Mouse (Mus musculus) urinary bladder, postnatal 36 days (tissue): Measurements from ENCODE around the gene Chst11.
A peak's percentile ranks its signal among the peaks of the same experiment; 100 is the strongest.

Experiments
- DNase-seq, 2 experiments: peaks; one replicate each; pipeline ENCODE4 v3.0.0; 2022; ENCODE audit warnings: low spot score in 2 of 2, mixed read lengths in 1 of 2

Gene Chst11

DNA sequence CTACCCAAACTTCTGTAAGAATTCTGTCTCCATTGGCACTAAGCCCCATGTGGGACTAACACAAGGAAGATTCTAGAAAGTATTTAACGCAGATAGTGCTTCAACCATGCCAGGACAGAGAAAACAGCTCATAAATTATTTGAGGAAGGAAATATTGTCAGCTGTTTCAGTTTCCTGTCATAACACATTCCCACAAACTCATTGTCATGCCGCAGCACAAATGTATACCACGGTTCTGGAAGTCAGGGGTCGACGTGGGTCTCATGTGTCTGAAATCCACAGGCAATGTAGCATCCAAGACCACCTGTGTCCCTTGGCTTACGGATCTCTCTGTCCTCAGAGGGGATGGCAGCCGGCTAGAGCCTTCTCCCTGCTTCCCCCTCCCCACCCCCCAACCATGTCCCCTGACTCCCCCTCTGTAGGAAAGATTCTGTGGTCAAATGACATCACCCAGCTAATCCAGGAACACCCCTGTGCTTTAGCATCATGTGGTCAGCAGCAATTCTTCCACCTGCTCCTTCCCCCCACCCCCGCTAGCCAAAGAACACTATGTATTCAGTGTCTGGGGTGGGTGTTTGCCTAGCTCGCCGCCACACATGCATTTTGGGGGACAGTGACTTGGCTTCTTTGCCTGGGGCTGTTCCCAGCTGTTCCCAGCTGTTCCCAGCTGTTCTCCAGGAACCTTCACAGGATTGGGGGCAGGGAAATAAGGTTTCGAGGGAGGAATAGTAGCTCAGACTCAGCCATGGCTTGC lies 183.2 kb downstream of the Chst11 start:
- DNase-seq = no peak

DNA sequence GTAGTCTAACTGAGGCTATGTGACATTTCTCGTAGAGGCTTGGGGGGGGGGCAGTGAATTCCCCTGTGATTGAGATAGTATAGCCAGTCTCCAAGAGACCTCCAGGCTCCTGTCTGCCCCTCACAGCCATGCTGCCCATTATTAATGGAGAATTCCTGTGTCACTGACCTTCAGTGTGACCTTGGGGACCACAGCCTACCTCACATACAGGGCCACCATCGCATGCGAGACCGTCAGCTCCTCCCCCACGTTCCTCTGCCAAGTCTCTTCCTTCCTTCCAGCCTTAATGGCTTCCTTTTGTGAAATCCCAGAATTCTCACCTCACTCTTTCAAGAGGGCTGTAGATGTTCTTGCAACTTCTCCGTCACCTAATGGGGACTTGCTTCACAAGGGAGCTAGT lies 184.3 kb downstream of the Chst11 start:
- no peak for DNase-seq

DNA sequence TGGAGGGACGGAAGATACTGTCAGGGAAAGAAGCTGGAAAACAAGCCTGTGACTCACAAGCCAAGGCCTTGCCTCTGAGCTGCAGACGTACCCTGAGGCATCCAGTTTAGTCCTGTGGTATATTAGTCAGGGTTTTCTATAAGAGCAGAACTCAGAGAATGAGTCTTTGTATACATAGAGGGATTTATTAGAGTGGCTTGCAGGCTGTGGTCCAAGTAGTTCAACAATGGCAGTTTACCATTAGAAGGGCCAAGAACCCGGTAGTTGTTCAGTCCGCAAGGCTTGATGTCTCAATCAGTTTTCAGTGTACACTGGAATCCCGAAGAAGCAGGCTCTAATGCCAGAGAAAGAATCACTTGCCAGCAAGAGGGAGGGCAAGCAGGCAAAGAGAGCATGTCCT lies 192.9 kb downstream of the Chst11 start:
- DNase-seq = no peak

DNA sequence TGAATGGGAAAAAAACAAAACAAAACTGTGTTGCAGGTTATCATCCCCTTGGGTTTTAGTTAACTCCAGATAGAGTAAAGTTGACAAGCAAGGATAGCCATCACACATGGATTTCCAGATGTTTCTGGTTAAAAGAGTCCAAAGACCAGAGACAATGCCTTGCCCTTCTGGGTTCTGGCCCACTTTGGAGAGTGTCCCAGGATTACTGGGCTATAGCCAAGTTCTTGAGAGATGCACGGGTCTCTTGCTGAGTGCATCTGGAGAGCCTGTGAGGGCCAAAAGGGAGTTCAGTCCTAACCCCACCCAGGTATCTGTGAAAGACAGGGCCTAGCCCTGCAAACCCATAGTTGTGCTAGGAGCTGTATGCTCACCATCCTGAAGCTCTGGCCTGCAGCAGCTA lies 193.4 kb downstream of the Chst11 start:
- DNase-seq = peak in 1 of 2 experiments; percentile 36

DNA sequence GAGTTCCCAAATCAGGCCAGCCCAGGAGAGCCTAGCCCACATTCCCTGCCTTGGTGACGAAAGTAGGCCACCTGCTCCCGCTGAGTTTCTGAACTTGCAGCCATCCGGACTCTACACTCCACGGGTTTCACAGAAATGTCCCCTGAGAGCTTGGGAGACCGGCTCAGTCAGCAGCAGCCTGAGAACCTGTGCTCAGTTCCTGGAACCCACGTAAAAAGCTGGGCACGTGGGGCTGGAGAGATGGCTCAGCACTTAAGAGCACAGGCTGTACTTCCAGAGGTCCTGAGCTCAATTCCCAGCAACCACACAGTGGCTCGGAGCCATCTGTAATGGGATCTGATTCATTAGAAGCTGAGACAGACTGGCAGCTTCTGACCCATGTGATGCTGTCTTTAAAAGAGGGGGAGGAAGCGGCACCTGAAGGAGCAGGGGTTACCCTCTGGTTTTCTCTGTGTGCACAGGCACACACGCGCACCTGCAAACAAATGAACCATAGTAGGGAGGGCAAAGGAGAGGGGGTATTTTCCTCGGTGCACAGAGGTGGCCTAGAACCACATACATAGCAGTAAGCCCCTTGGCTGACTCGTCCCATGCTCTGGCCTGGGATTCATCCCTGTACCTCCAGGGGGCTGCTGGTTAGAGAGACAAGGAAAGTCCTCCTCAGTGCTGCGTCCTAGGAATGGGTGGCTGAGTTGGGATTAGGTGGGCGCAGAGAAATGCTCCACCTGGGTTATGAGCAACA lies 196.7 kb downstream of the Chst11 start:
- no peak for DNase-seq

DNA sequence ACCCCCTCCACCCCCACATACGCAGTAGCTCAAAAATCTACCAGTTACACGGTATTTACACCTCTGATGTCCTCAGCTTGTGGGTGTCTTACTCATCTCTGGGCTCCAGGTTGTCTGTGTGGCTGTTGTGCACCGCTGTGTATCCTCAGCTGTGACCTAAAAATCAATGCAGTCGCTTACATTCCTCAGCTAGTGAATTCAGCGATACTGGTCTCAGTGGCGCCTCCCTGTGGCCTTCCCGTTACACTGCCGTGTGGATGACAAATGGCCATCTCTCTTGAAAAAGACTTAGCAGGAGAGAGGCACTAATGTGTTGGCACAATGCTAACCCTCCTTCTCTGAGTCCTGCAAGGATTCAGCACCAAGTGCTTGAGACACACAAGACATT lies 197.3 kb downstream of the Chst11 start:
- DNase-seq = peak in 1 of 2 experiments; percentile 44

DNA sequence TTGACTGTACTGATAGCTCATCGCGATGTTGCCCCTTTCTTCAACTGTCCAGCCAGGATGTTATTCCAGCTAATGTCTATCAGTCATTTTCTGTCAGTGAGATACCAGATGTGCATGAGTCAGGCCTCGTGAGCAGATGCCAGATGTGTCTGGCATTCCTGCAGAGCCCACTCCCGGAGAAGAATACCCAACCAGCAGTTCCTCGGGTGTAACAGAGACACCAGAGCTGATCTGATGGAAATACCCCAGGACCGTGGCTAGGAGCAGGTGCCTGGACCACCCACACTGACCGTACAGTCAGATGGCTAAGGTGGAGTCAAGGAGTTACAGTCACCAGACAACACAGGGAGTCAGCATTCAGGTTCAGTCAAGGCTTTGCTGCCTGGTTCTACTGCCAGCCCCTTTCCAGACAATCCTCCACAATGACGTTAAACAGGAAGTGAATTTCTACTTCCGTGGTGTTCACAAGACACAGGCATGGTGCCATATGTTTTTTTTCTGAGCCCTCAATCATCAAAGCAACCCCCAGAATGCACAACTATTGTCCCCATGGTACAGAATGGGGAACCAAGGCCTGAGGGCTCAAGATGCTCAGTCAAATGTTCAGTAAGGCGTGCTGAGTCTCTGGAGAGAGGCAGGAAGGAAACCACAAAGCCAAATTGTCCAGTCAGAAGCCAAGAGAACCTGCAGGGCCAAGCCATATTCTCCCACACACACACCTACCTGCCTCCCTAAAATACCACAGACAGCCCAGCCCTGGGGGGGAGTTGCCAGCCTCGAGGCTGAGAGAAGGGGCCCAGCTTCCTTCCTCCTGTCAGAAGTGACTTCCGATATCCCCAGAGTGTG lies 198.6 kb downstream of the Chst11 start:
- no peak for DNase-seq

DNA sequence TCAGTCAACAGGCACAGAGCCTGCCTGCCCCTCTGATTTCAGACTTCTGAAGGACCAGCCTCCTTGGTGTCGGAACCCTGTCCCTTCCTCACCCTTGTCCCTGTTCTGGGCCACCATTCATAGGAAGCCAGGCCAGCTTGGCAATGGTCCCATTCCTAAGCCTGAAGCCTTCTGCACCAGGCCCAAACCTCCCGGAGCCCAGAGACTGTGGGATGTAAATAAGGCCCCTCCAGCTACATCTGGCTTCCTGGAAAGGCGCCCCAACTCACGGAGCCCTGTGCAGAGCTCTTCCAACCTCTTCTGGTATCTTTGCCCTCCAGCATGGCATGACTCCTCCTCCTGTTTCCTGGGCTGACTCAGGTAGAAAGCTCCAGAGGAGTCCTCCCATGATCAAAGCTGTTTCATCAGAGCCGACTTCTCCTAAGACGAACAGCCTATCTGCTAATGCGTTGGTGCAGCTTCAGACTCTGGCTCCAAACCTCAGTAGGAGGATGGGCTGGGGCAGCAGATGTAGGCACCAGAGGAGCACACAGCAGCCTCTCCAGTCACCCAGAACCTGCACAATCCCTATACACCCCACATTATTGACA lies 199.3 kb downstream of the Chst11 start:
- DNase-seq = peak in 1 of 2 experiments; percentile 37

DNA sequence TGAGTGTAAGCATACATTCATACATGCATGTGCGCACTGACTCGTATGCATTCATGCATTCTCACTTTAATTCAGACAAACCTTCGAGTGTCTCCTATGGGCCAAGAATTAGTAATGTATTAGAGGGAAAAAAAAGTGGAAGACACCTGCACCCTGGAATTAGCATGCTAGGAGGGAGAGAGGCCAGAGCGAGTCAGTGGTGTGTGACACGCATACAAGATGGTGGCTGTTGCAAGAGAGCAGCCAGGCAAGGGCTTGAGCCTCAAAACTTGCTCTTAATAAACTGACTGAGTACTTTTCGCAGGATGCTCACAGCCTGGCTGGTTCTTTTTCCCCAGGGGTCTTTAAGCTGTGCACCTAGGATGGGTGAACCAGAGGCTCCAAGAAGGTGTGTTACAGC lies 199.8 kb downstream of the Chst11 start:
- no peak for DNase-seq

DNA sequence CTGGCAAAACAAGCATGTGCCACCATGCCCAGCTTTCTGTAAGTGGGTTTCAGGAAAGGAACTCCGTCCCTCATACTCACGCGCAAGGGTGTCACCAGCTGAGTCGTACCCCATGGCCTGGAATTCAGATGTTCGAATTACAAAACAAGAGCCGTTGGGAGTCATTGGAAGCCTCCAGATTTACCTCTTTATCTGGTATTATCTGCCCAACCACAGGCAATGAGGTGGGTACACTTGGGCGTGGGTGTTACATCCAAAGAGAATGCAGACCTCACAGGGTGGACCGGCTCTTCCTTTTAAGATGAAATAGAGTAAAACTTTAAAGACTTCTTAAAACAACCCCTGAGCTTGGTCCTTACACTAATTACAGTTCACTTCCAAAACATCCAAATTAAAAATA lies 200.9 kb downstream of the Chst11 start:
- DNase-seq = no peak

DNA sequence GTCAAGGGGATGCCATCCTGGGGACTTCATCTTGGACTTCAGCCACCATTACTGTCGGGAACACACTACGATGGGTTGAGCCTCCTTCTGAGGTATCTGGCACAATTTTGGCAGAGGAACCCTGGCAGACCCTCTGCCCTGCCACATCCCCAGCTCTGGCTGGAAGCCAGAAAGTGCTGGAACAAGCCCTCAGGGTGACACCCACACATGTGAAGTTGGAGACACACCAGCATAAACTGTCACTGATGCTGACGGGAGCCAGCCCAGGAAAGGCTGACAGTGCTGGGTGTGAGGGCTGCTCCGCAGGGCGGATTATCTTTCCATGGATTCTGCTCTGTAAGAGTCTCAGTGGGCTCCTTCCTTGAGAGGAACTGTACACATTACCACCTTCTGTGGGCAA lies 201.7 kb downstream of the Chst11 start:
- no peak for DNase-seq

DNA sequence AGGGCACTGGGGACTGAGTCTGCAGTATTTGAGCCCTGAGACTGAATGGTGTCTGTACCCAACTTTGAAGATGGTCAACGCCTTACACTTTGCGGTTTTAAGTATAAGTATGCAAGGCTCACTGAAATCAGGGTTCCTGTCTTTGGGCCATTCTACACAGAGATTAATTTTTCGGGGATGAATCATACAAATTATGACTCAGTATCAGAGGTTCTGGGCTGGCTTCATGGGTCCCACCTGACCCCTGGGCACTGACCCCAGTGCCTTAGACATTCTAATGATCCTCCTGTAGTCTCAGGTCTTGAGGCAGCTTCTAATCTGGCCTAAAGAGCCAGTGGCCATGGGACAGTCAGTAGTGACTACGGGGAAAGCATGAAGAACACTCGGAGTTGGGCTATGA lies 203.8 kb downstream of the Chst11 start:
- DNase-seq = no peak

DNA sequence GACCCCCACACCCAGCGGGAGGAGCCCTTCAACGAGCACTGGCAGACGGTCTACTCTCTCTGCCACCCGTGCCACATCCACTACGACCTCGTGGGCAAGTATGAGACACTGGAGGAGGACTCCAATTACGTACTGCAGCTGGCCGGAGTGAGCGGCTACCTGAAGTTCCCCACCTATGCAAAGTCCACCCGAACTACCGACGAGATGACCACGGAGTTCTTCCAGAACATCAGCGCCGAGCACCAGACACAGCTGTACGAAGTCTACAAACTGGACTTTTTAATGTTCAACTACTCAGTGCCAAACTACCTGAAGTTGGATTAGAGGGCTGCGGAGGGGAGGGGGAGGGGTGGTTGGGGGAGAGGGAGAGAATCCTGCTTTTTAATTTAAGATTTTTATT lies 206.2 kb downstream of the Chst11 start:
- DNase-seq = no peak

DNA sequence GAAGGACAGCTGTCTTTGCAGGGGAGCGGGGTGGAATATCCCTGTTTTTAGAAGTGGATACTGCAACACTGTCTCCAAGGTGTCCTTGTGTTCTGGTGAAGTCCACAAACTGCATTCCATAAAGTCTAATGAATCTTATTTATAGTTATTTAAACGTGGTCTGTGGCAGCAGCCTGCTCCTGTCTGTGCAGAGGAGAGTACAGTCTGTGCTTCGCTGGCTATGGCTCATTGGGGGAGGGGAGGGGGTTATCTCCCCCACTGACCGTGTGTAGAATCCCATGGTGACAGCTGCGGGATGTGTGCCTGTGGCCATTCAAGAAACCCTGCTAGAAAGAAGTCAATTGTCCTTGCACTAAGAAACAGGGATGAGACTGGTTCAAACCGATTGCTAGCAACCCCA lies 206.7 kb downstream of the Chst11 start:
- no peak for DNase-seq

DNA sequence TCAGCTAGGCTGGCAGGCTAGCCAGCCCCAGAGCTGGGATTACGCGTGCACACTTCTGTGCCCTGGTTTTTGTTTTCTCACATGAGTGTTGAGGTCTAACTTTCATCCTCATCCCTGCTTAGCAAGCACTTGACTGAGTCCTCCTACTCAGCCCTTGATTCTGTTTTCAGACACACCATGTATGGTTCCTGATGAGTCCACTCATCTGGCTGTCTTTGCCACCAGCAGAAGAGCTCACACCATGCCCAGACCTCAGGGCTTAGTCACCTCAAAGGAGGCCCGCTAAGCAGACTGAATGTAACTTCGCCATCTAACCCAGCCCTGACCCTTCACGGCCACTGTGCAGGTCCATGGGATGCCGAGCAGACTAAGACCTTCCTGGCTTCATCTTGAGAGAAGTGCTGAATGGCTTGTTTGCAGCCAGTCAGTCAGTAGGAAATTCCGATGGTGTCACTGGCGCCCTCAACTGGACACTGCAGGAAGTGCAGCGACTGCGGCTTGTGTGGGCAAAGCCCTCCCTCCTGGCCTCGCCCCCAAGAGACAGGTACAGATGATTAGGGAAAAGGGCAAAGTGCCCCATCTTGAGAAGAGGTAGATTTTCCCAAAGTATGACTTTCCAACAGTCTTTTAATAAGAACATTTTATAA lies 212.5 kb downstream of the Chst11 start:
- peak; percentile 38 to 64 for DNase-seq

DNA sequence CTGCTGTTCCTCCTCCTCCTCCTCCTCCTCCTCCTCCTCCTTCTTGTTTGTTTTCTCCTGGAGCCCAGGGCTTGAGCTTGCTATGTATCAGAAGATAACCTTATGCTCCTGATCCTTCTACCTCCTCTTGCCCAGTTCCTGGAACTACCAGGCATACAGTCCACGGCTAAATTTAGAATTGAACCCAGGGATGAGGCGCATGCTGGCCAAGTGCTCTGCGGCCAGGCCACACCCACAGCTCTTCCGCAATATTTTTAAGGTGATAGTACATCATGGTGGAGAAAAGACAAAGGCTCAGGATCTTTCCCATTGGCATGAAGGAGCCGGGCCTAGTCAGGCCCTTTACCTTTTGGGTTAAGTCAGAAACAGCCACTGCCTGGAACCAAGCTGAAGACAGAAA lies 213.4 kb downstream of the Chst11 start:
- DNase-seq = no peak

DNA sequence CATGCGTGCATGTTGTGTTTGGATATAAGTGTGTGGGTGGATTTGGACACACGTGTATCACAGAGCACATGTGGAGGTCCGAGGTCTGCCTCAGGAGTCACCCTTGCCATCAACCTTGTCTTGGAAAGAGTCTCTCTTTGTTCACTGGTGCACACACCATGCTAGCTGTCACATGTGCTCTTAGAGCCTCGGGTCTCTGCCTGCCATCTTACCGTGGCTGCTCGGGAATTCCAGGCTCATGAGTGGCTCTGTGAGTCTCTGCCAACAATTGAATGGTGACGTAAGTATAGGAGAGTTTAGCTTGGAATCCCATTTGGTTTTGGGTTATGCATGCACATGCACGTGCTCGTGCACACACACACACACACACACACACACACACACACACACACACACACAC lies 214.0 kb downstream of the Chst11 start:
- DNase-seq = no peak

DNA sequence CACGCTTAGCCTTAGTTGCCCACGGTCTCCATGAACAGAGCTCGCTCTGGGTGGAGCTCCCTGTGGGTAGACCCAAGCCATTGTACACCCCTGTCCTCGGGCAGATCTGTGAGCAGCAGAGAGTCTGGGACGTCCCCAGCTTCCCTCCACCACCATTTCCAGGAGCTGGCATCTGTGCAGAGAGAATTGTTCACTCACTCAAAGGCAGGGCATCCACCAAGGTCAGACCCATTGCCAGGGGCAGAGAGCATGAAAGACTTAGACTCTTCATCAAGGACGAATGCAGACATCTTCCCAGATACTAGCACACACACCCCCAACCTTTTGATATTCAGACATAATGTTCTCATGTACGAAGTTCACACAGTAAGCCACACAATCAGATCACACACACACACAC lies 216.2 kb downstream of the Chst11 start:
- no peak for DNase-seq

DNA sequence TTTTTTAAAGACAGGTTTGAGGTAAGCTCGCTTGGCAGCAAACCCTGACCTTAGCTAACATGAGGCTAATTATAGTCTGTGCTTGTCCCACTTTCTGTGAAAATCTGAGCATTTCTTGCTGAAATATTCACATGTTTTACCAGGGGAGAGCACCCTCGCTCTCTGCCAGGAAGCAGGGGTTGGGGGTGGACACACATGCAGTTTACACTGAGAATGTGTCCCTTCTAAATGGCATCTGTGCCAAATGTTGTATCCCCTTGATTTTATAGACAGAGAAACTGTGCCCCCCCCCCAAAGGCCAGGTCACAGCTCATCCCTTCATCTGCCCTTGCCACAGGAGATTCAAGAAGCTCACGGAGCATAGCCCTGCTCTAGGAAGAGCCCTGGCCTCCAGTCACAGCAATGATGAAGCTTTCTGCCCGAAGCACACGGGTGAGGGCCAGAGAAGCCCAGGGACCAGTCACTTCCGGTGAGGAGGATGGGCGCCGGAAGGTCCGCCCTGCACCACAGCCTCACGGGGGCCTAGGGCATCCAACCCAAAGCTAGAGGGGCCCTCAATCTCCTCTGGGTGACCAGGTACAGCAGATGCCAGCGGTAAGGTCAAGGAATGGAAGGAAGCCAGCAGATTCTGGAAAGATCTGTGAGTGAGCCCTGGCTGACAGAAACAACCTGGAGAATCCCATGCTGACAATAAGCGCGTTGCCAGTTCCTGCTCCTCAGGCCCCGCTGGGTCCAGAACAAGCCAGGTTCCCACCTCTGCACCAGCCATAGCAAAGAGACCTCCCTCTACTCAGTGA lies 217.8 kb downstream of the Chst11 start:
- no peak for DNase-seq

DNA sequence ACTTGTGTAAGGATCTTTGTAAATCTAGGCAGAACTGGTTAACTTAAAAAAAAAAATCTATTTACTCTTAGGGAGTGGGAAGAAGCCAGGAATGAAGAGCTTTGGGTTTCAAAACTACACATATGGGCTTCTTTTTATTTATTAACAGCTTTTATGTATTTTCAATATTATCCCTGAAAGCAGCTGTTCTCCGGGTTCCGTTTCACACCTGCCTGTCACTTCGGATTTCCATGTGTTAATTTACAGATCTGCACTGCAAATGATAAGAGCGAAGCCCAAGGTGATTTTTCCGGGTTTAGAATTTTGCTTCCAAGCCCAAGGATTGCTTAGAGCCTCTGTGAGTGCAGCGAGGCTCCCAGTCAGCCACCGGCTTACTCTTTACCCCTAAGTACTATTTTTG lies 223.1 kb downstream of the Chst11 start:
- DNase-seq = no peak

DNA sequence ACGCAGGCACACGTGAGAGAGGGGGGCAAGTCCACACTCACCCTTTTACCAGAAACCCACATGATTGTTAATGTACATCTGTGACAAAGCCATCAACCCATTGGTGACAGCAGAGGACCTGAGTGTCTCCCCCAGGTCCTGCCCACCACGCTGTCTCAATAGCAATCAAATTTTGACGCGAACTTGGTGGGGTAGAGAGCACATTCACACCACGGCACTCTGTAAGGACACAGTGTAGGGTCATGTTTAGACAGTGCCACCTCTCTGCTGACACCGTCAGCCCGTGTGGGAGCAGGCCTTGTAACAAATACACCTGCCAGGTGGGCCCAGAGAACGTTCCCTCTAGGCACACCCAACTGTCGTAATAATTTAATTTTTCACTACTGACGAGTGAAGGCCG lies 224.1 kb downstream of the Chst11 start:
- no peak for DNase-seq
